Mouse (Mus musculus): ENCODE results near the gene Bmt2.
A peak's percentile ranks its signal among the peaks of the same experiment; 100 is the strongest.

Gene Bmt2

DNA sequence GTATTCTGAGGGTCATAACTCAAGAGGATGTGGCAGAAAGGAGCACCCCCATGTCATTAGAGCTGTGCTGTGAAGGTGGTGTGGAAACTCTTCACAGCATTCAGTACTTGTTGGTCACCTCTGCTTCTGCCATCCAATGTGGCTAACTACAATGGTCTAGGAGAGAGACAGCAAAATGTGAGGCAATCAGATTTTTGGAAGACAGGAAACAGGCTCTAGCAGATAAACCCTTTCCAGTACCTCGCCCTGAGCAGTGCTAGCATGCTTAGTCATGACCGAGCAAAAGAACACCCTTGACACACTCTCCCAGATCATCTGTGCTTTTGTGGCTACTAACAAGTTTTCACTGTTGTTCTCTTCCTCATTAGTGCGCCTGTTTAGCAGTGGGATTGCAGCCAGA is 60.7 kb downstream of the Bmt2 start:
- DNase-seq (ENCODE audit: low read depth, low spot score): no peak

DNA sequence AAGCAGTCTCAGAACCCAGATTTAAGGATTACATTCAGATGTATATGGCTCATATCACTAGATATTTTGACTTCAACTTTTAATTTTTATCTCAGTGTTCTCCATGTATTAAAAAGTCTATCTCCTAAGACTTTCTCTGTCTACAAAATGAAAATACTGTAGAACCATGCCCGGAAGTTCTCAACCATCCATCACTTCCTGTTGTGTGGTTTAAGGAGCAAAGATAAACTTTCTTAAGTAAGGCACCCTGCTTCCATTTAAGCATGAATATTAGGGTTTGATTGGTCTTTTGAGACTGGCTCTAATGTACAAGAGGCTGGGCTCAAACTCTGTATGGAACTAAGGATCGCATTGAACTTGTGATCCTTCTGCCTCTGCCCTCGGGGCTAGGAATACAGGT is 63.2 kb downstream of the Bmt2 start:
- no peak for DNase-seq (ENCODE audit: low read depth, low spot score)

DNA sequence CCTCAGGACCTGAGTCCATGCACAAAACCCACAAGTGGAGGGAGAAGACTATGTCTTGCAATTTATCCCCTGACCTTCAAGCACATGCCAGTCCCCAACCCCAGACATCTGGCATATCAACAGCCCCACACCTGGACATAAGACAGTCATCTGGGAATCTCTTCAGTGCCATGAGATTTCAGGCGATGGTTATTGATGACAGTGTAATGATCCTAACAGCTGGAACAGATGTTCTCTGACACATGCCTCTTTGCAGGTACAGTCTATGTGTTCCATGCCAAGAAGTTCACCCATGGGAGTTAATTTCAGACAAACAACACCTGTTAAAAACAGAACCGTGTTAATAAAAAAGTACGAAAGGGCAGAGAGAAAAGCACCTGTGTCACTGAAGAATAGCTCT is 64.1 kb downstream of the Bmt2 start:
- DNase-seq (ENCODE audit: low read depth, low spot score): no peak

DNA sequence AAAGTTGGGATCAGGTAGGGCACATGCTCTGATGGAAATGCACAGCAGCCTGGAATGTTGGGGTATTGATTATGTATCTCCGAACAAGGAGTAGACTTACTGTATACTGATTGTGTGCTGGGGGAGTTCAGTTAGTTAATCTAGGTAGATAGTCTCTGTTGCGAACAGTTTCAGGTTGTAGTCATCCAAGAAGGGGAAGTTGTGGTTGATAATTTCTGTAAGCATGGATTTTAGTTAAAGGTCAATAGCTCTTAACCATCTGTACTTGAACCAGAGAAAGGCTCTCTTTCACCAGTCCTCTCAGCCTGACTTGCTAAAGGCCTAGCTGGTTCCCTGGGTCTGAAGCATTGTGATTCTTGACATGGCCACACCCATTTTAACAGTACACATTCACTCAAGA is 66.9 kb downstream of the Bmt2 start:
- no peak for DNase-seq (ENCODE audit: low read depth, low spot score)

DNA sequence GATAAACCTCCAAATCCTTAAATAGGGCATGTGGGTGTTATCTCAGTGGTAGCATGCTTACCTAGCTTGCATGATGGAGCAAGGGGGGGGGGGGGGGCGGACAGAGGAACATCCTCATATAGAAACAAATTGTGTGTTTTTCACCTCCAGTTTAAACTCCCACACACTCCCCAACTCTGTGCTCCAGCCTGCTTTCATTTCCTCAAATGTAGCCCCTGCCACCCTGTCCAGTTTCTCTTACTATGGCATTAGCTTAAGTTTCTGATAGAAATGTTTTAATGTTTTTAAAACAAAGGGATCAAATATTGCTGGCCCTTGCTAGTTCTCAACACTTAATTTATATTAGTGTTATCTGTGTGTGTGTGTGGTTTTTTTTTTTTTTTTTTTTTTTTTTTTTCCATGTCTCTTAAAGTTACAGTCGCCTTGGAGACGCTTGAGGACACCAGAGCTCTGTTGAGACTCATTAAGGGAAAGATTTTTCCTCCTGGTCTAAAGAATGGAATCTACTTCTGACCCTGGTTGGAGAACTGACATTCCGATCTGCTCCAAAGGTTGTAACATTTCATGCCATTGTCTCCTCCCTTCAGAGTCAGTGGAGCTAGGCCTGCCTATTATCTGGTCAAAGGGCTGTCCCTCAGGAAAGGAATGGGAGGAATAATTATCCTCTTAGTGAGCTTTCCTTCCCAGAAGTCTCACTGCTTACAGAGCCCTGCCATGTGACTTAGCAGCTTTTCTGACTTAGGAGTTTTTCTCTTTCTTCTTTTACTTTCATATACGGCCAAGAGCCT is 68.2 kb downstream of the Bmt2 start:
- peak; percentile 63 for DNase-seq (ENCODE audit: low read depth, low spot score)

DNA sequence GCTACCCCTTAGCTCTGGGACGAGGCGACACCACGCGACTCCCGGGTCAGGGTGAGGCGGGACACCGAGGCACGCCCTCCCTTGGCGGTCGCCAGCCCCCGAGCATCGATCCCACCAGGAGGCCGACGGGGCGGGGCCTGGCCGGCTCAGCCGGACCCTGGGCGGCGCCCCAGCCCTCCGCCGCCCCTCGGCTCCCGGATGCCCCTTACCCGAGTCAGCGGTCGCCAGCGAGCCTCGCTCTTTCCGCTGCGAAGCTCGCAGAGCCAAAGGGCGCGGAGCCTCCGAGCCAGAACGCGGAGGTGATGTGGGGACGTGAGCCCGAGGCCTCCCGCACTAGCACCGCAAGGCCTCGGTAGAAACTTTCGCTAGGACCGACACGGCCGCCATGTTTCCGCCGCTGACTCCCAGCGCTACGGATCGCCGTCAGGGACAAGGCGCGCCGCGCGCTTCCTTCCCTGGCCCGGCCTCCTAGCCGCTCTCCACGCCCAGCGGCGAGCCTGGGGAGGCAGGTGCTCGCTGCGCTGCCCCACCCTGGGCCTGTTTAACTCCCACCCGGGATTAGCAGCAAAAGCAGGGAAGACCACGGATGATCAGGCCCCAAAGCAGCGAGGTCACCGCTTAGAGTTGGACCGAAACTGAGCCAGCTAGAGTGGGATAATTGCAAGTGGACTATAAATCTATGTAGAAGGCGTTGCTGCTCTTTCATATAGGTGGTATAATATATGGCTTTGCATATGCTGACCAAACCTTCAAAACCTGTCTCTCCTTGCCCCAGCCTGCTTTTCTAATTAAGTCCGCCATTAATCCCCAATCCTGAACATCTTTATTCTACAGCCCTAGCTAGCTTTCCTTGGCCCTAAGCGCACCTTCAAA is 69.9 kb downstream of the Bmt2 start, which contains the start of gene Tmem168:
Tmem168 (minus strand) TSS at position 480 of the 873 bp plus-strand sequence.
- DNase-seq (ENCODE audit: low read depth, low spot score): peak; percentile 87

DNA sequence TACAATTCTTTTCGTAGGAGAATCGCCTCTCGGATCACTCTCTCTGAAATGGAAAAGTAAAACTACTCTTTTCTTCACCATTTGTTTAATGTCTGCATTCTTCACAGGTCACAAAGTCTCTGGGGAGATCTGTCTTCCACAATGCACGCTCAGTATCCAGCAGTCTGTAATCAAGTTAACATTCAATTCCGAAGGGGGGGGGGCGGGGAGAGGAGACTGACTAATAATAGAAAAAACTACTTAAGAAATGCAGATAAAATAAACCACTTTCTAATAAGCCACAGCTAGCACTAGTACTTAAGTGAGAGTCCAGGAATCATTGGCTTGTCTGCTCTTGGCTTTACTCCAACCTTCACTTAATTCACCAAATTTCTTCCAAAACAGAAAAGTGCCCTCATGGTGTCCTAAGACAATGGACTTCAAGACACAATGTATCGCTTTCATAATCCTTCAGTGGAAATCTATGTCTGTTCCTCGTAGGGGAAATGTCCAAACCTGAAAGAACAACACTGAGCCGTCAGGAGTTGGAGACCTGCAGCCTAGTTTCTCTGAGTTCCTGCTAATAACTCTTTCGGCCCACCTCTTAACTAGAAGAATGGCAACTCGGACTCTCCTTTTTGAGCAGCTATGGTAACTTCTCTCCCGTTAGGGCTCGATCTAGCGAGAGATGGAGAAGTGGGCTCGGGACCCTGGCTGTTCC is 70.7 kb downstream of the Bmt2 start:
- DNase-seq (ENCODE audit: low read depth, low spot score): no peak

DNA sequence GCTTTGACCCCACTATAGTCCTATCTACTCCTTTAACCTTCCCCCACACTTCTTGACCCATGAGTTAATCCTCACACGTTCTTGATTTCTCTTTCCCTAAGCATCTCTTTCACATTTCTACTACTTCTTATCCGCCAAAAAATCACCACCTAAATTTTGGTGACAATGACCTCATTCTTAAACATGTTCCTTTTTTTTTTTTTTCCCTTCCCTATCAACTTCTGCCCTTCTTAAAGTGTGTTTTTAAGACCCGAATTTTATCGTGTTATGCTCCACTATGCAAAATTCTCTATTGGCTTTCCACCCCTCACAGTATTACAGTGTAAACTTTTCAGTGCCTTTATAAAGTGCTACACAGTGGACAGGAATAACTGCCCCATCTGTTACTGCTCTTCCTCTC is 71.4 kb downstream of the Bmt2 start:
- no peak for DNase-seq (ENCODE audit: low read depth, low spot score)

DNA sequence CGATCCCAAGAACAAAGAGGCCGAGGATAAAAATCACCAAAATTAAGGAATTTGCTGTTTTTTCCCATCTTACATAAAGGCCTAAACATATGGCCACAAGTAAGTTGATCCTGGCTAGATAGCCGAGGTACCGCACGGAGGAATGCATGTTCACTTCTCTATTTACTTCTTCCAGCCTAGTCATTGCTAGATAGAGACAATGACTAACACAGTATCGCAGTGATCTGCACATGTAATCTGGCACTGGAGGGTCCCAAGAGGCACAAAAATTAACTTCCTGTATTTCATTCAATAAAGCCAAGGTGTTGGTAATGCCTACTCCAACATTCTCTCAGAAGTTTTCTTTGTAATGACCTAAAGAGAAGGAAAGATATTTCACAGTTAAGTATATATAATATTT is 74.6 kb downstream of the Bmt2 start:
- no peak for DNase-seq (ENCODE audit: low read depth, low spot score)

DNA sequence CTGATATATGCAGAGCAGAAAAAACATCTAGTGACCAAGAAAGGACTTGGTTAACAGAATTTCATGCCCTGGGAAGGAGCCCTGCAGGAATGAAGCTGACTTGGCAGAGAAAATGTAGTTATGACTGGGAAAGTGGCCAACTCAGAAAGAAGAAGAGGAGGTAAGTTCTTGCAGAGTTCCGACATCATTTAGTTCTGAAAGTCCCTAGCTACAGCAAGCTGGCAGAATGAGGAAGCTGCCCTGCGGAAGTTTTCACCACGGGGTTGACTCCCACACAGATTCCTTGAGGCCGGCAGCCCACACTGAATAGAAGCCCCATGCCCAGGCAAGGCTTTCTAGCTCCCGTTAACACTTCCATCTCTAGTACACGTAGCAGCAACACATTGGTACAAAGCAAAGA is 76.2 kb downstream of the Bmt2 start:
- no peak for DNase-seq (ENCODE audit: low read depth, low spot score)

DNA sequence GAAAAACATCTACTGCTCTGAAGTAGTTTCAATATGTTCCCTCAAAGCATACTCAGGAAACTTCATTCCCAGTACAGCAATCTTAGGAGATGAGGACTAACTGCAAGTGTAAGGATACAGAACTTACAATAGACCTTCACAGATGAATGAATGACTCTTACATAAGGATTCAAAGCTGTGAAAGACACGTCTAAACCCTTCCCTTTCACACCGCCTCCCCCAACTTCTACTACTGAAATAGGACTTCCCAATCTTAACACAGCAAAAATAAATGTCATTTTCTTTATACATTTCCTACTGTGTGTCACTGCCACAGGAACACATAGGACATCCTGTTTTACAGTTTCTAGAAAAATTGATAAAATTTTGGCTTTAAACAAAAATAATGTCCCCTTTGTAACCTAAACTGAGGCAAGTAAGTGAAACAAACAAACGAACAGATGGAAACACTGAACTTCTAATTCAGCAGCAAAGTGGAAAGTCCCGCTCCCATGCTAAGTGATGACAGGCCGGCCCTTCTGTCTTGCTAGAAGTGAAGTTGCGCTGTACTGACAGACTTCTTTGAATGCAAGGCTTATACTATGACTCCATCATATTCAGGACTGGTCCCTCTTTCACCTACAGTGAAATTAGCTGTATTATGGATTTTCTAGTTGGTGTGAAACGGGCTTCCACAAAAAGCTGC is 79.4 kb downstream of the Bmt2 start:
- no peak for DNase-seq (ENCODE audit: low read depth, low spot score)

DNA sequence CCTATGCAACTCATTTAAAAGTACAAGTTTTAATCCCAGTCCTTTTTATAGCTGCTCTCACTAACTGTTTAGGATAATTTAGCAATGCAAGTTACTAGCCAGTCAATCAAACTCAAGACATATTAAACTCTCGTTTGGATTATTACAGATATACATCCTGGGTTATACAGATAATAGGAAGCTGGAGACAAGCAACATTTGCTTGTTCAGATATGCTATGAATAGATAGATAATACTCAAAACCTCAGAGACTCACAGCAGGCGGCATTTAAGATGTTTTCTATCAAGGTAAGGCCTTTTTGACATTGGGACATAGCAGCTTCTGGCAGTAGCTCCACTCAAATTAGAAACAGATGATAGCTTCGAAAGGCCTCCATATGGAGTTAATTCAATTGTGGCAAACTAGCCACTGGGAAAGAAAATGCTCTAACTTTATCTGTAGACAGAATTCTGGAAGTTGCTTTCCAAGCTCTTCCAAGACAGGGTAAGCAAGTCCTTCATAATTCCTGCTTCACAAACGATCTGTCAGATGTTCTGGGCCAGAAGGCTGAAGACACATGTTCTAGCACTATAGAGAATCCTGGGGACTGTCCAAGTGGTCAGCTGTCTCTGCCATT is 84.9 kb downstream of the Bmt2 start:
- no peak for DNase-seq (ENCODE audit: low read depth, low spot score)

DNA sequence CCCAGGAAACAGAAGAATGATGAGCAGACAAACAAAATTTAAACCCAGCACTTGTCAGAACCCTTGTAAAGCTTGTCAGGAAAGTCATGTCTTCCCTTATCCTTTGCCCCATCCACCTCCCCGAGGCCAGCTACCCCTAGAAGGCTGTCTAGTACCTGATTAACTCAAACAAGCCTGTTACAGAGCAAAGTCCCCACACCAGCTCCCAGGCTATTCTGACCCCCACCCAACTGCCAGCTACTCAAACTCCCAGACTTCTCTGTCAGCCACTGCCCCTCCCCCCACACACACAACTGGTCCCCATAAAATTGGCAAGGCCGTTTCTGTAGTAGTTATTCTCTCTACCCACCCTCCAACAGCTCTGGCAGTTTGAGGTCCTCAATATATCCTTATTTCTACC is 91.2 kb downstream of the Bmt2 start:
- DNase-seq (ENCODE audit: low read depth, low spot score): no peak

DNA sequence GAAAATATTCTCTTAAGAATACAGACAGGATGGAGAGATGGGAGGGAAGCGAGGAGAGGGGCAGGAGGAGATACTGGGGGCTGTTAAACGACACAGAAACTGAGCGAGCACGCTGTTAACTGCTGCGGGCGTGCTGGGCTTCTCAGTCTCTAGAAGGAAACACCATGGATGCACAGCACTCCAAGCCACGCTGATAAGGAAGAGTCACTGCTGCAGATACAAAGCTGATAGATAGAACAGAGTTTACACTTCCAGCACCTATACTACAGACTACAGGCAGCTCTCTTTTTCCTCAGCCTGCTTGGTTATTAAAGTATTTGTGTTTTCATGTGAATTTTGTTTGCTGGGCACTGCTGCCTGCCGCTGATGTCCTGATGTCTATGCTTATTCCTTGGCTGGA is 91.6 kb downstream of the Bmt2 start:
- DNase-seq (ENCODE audit: low read depth, low spot score): no peak

DNA sequence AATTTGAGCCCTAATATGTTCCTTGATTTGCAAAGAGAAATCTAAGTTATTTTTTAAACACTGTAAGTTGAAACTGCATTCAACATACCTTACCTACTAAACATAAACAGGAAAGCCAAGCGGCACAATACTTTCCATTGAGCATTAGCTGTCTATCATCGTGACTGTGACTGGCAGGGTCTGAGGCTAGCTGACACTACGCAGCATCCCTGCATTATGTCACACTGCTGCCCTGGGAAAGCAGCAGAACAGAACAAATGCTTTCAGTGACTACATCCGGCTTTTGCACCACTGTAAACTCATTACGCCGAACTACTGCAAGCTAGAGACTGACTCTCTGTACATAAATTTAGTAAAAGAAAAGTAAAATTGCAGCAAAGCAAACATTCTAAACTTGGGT is 93.0 kb downstream of the Bmt2 start:
- no peak for DNase-seq (ENCODE audit: low read depth, low spot score)

DNA sequence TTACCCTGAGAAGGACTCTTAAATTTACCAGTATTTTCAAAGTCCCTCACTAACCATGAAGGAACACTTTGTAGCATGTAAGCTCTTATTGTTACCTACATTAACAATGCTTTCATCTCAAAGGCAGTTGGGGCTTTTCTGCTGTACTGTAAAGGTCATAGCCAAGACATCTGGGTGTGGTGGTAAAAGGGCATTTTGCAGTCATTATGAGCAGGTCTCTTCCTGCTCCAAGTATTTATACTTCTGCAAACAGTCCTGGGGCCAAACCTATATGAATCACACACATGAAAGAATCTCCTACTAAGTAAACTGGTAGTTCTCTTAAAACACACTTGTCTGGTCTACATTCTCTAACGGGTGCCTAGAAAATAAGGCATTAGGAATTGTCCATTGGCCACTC is 95.7 kb downstream of the Bmt2 start:
- DNase-seq (ENCODE audit: low read depth, low spot score): no peak
